Mouse (Mus musculus): Measurements from ENCODE around the gene Rufy3.

Rufy3 gene

GRCm38 (mm10) chr5:88629125-88629524 lies 64.3 kb downstream of the Rufy3 start:
- no peak for DNase-seq (ENCODE audit: extremely low spot score, low spot score)

GRCm38 (mm10) chr5:88629987-88630386 lies 65.1 kb downstream of the Rufy3 start:
- DNase-seq (ENCODE audit: extremely low spot score, low spot score): no peak

GRCm38 (mm10) chr5:88630883-88631282 lies 66.0 kb downstream of the Rufy3 start:
- DNase-seq (ENCODE audit: extremely low spot score, low spot score): no peak

- DNase-seq (ENCODE audit: extremely low spot score, low spot score): no peak
These were observed 66.7 kb downstream of the Rufy3 start for GRCm38 (mm10) chr5:88631545-88631944.

GRCm38 (mm10) chr5:88632463-88632862 lies 67.6 kb downstream of the Rufy3 start:
- no peak for DNase-seq (ENCODE audit: extremely low spot score, low spot score)

GRCm38 (mm10) chr5:88634076-88634475 lies 69.2 kb downstream of the Rufy3 start:
- DNase-seq (ENCODE audit: extremely low spot score, low spot score): no peak

- no peak for DNase-seq (ENCODE audit: extremely low spot score, low spot score)
These were observed 77.9 kb downstream of the Rufy3 start for GRCm38 (mm10) chr5:88642786-88643185.

- DNase-seq (ENCODE audit: extremely low spot score, low spot score): no peak
These were observed 78.7 kb downstream of the Rufy3 start for GRCm38 (mm10) chr5:88643491-88643890.

- DNase-seq (ENCODE audit: extremely low spot score, low spot score): no peak
These were observed 80.1 kb downstream of the Rufy3 start for GRCm38 (mm10) chr5:88644901-88645300.

- no peak for DNase-seq (ENCODE audit: extremely low spot score, low spot score)
These were observed 80.6 kb downstream of the Rufy3 start for GRCm38 (mm10) chr5:88645405-88645804.

GRCm38 (mm10) chr5:88649250-88650173 lies 84.7 kb downstream of the Rufy3 start:
- no peak for DNase-seq (ENCODE audit: extremely low spot score, low spot score)

- no peak for DNase-seq (ENCODE audit: extremely low spot score, low spot score)
These were observed 87.7 kb downstream of the Rufy3 start for GRCm38 (mm10) chr5:88652589-88652988.

GRCm38 (mm10) chr5:88657868-88658267 lies 93.0 kb downstream of the Rufy3 start:
- no peak for DNase-seq (ENCODE audit: extremely low spot score, low spot score)

- DNase-seq (ENCODE audit: extremely low spot score, low spot score): no peak
These were observed 98.3 kb downstream of the Rufy3 start for GRCm38 (mm10) chr5:88663151-88663550.

GRCm38 (mm10) chr5:88663875-88664274 lies 99.0 kb downstream of the Rufy3 start:
- DNase-seq (ENCODE audit: extremely low spot score, low spot score): no peak

- DNase-seq (ENCODE audit: extremely low spot score, low spot score): no peak
These were observed 110.0 kb downstream of the Rufy3 start for GRCm38 (mm10) chr5:88674703-88675442.

GRCm38 (mm10) chr5:88675443-88676387 lies 110.9 kb downstream of the Rufy3 start, which contains the start of gene Grsf1:
TSS of gene Grsf1 (minus strand) at chr5:88676171.
- DNase-seq (ENCODE audit: extremely low spot score, low spot score): peak; percentile 90

GRCm38 (mm10) chr5:88678929-88679328 lies 114.1 kb downstream of the Rufy3 start:
- DNase-seq (ENCODE audit: extremely low spot score, low spot score): no peak

- DNase-seq (ENCODE audit: extremely low spot score, low spot score): no peak
These were observed 114.5 kb downstream of the Rufy3 start for GRCm38 (mm10) chr5:88679341-88679740.

- no peak for DNase-seq (ENCODE audit: extremely low spot score, low spot score)
These were observed 115.7 kb downstream of the Rufy3 start for GRCm38 (mm10) chr5:88680567-88680966.

GRCm38 (mm10) chr5:88683706-88684105 lies 118.9 kb downstream of the Rufy3 start:
- no peak for DNase-seq (ENCODE audit: extremely low spot score, low spot score)

Data from neural tube, embryonic 10.5 days (tissue).